Mouse (Mus musculus) spleen, adult 2 months (tissue): ENCODE results near the gene Ccdc121.

Experiments used
- CTCF ChIP-seq: fragments of 200-500 bp; IDR thresholded peaks from 2 replicates; pipeline ENCODE4 v1.5.1; 2011; ENCODE audit warnings: mild to moderate bottlenecking, inconsistent platforms; ENCODE audit not compliant: insufficient read depth, insufficient read length, insufficient replicate concordance; ENCODE audit errors: extremely low read depth
- POLR2A ChIP-seq: fragments of 200-500 bp; IDR thresholded peaks from 2 replicates; pipeline ENCODE4 v1.6.1; 2011; ENCODE audit warnings: low read depth, low read length, inconsistent platforms

DNA sequence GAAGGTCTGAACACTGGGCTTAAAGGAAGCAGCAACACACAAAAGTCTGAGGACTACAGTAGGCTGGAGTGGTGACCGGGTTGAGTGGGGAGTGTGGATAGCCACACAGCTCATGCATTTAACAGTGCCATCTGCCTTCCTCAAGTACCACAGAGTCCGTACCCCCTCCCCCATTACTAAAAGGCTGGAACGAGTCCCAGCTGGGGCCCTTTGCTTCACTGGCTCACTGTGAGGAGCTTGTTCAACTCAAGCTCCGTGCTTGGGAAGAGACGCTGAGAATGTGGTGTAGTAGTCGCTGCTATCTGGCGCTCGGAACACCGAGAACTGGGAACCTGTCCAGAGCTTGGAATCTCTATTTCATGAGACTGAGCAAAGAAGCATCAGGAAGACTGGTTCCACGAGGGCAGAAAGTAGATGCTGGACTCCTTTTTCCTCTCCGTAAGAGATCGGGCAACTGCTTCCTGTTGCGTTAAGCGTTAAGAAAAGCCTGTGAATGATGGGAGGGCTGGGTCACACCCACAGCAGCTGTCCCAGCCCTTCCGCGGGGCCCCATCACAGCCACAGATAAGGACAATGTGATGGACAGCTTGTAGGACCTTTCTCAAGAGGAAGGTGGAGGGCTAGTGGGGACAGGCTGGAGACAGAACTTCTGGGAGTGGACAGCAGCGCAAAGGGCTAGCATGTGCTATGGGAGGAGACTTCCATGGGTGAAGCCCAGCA is 44.5 kb downstream of the Ccdc121 start:
- TF ChIP-seq CTCF: no peak
- TF ChIP-seq POLR2A: no peak
